Mouse (Mus musculus) midbrain, embryonic 15.5 days (tissue): ENCODE measurements at regions not wholly inside any gene's neighbourhood (a gene's known extent, or its start where the extent isn't known, plus 50 kb on each side); places are given as distances from the start of the nearest gene placed in this dataset.

Experiments used
- ATAC-seq: fragments of 200-750 bp; cut with Nextera tagmentation; replicated peaks from 2 replicates; pipeline ENCODE4 v1.8.0; 2017; ENCODE audit warnings: moderate TSS enrichment
- H3K27ac ChIP-seq: fragments of 300-500 bp; sonication (generic); 2 replicates; pipeline ENCODE4 v1.5.1; 2015; ENCODE audit warnings: mild to moderate bottlenecking, inconsistent platforms
- H3K27me3 ChIP-seq: fragments of 300-500 bp; sonication (generic); replicated peaks from 2 replicates; pipeline ENCODE4 v1.6.1; 2015; ENCODE audit warnings: inconsistent platforms
- H3K36me3 ChIP-seq: fragments of 300-500 bp; sonication (generic); replicated peaks from 2 replicates; pipeline ENCODE4 v1.6.1; 2015; ENCODE audit warnings: inconsistent platforms
- H3K4me1 ChIP-seq: fragments of 300-500 bp; sonication (generic); 2 replicates; pipeline ENCODE4 v1.6.1; 2015; ENCODE audit warnings: inconsistent platforms
- H3K4me2 ChIP-seq: fragments of 300-500 bp; sonication (generic); 2 replicates; pipeline ENCODE4 v1.6.1; 2015; ENCODE audit warnings: inconsistent platforms, mild to moderate bottlenecking, moderate library complexity
- H3K4me3 ChIP-seq: fragments of 300-500 bp; sonication (generic); 2 replicates; pipeline ENCODE4 v1.5.1; 2015; ENCODE audit warnings: mild to moderate bottlenecking, inconsistent platforms
- H3K9ac ChIP-seq: fragments of 300-500 bp; sonication (generic); 2 replicates; pipeline ENCODE4 v1.6.1; 2015; ENCODE audit warnings: mild to moderate bottlenecking, inconsistent platforms
- H3K9me3 ChIP-seq: fragments of 300-500 bp; sonication (generic); 2 replicates; pipeline ENCODE4 v1.6.1; 2016; ENCODE audit warnings: inconsistent platforms
- WGBS: fragments of 180-500 bp; shearing (Covaris S2); methylation state at CpG from one replicate; pipeline ENCODE4 v1.1.7; 2015; ENCODE audit warnings: mixed read lengths; 5-methylcytosine and 5-hydroxymethylcytosine counted together

GRCm38 (mm10) chr5:18916688-18917285, 310.0 kb upstream of the Magi2 start:
- Histone ChIP-seq H3K9me3 (no peaks in the 10 kb centered on the region), H3K27ac (no peak overlapping the region), H3K4me2 (no peak overlapping the region), H3K9ac (no peak overlapping the region), H3K4me1 (no peaks in the 10 kb centered on the region), H3K36me3 (no peaks in the 10 kb centered on the region), H3K4me3 (no peak overlapping the region), H3K27me3 (no peaks in the 10 kb centered on the region)
- ATAC-seq: peak; percentile 72
- WGBS: 48% methylated on average over 7 of the region's 7 CpGs

- H3K36me3 ChIP-seq: no peaks in the 10 kb centered on the region
- H3K4me3 ChIP-seq: no peak overlapping the region
- ATAC-seq: no peak
- H3K4me1 ChIP-seq: no peaks in the 10 kb centered on the region
- H3K27ac ChIP-seq: no peak overlapping the region
- 82% methylated on average over 4 of the region's 4 CpGs for WGBS
- H3K9ac ChIP-seq: no peak overlapping the region
- no peaks in the 10 kb centered on the region for H3K9me3 ChIP-seq
- no peak overlapping the region for H3K4me2 ChIP-seq
- H3K27me3 ChIP-seq: no peaks in the 10 kb centered on the region
These were observed 272.9 kb upstream of the Magi2 start for GRCm38 (mm10) chr5:18953875-18954474.
